Mouse (Mus musculus) CH12.LX (cell line): ENCODE measurements around the gene Taf5. TPM values are rescaled to one million over a fixed set of nuclear protein-coding genes. Genes with fewer than 3 reads are reported as not detected.

Experiments
- DNase-seq: peaks from one replicate; pipeline ENCODE4 v3.0.0-alpha.2; 2013; ENCODE audit errors: extremely low read depth
- H3K27ac ChIP-seq: 2 replicates; pipeline ENCODE4 v1.5.1; 2012; ENCODE audit warnings: low read depth, mild to moderate bottlenecking, control low read depth, moderate library complexity; ENCODE audit not compliant: insufficient read depth
- H3K27me3 ChIP-seq: replicated peaks from 2 replicates; pipeline ENCODE3; 2012; ENCODE audit warnings: inconsistent platforms
- H3K36me3 ChIP-seq, 2 experiments: replicated peaks in 1 of 2; 2 replicates each; pipeline versions ENCODE3 to v1.6.1; 2012; ENCODE audit warnings: inconsistent platforms in 1 of 2, low read length in 1 of 2, mild to moderate bottlenecking in 1 of 2, mixed read lengths in 1 of 2, moderate library complexity in 1 of 2; ENCODE audit not compliant: control insufficient read depth in 1 of 2, insufficient read depth in 1 of 2
- H3K4me1 ChIP-seq, 2 experiments: 2 replicates each; pipeline ENCODE4 v1.6.1; 2012; ENCODE audit warnings: inconsistent platforms in 1 of 2, moderate library complexity in 1 of 2; ENCODE audit not compliant: insufficient read depth in 2 of 2, control insufficient read depth in 1 of 2
- H3K4me2 ChIP-seq: 2 replicates; pipeline ENCODE4 v1.6.1; 2012; ENCODE audit warnings: low read depth, mild to moderate bottlenecking, control low read depth; ENCODE audit not compliant: poor library complexity, insufficient read depth, severe bottlenecking
- H3K4me3 ChIP-seq, 3 experiments: fragments of 150-350 bp in 1 of 3; sonication (generic) in 1 of 3; replicated peaks in 1 of 3; 2 replicates each; pipeline versions ENCODE3 to v1.5.1; 2011 to 2012; ENCODE audit warnings: low read depth in 2 of 3, low read length in 2 of 3, mild to moderate bottlenecking in 2 of 3, moderate library complexity in 2 of 3, control low read depth in 1 of 3, improper control_type of control experiment in 1 of 3, inconsistent platforms in 1 of 3, mixed read lengths in 1 of 3; ENCODE audit not compliant: poor library complexity in 1 of 3
- H3K79me2 ChIP-seq: replicated peaks from 2 replicates; pipeline ENCODE4 v1.6.1; 2012; ENCODE audit warnings: mild to moderate bottlenecking, moderate library complexity; ENCODE audit not compliant: control insufficient read depth, poor library complexity, insufficient read depth, severe bottlenecking; ENCODE audit errors: extremely low read depth
- H3K9ac ChIP-seq: 2 replicates; pipeline ENCODE4 v1.6.1; 2012; ENCODE audit warnings: low read depth, mild to moderate bottlenecking, control low read depth, moderate library complexity; ENCODE audit not compliant: insufficient read depth
- H3K9me3 ChIP-seq: replicated peaks from 2 replicates; pipeline ENCODE3; 2012; ENCODE audit warnings: low read length, inconsistent platforms, mixed read lengths
- CHD2 ChIP-seq: IDR thresholded peaks from 2 replicates; pipeline ENCODE4 v1.6.1; 2011; ENCODE audit warnings: low read length, improper control_type of control experiment
- CTCF ChIP-seq, 2 experiments: IDR thresholded peaks in 1 of 2; conservative IDR thresholded peaks in 1 of 2; 2 replicates each; pipeline ENCODE4 v1.5.1; 2011 to 2012; ENCODE audit warnings: low read depth in 2 of 2, low read length in 2 of 2, improper control_type of control experiment in 1 of 2, inconsistent platforms in 1 of 2, mild to moderate bottlenecking in 1 of 2, moderate library complexity in 1 of 2
- E2F4 ChIP-seq: IDR thresholded peaks from 2 replicates; pipeline ENCODE4 v1.6.1; 2011; ENCODE audit warnings: low read depth, low read length, improper control_type of control experiment; ENCODE audit not compliant: insufficient replicate concordance
- ELF1 ChIP-seq: IDR thresholded peaks from 2 replicates; pipeline ENCODE4 v1.6.1; 2014; ENCODE audit warnings: low read depth, mild to moderate bottlenecking, inconsistent platforms, low read length, improper control_type of control experiment
- EP300 ChIP-seq: IDR thresholded peaks from 2 replicates; pipeline ENCODE4 v1.6.1; 2011; ENCODE audit warnings: low read length, improper control_type of control experiment
- ETS1 ChIP-seq: conservative IDR thresholded peaks from 2 replicates; pipeline ENCODE4 v1.6.1; 2012; ENCODE audit warnings: low read depth, mild to moderate bottlenecking, inconsistent platforms, low read length, improper control_type of control experiment, moderate library complexity
- IRF4 ChIP-seq: IDR thresholded peaks from 2 replicates; pipeline ENCODE4 v1.6.1; 2014; ENCODE audit warnings: low read depth, mild to moderate bottlenecking, inconsistent platforms, low read length, improper control_type of control experiment
- JUN ChIP-seq: IDR thresholded peaks from 2 replicates; pipeline ENCODE4 v1.6.1; 2011; ENCODE audit warnings: low read depth, mild to moderate bottlenecking, low read length, improper control_type of control experiment, moderate library complexity; ENCODE audit not compliant: insufficient read depth
- JUND ChIP-seq: conservative IDR thresholded peaks from 2 replicates; pipeline ENCODE4 v1.6.1; 2011; ENCODE audit warnings: low read depth, low read length, improper control_type of control experiment
- MAFK ChIP-seq: IDR thresholded peaks from 2 replicates; pipeline ENCODE4 v1.6.1; 2011; ENCODE audit warnings: low read length, improper control_type of control experiment; ENCODE audit not compliant: insufficient replicate concordance
- MAX ChIP-seq: IDR thresholded peaks from 2 replicates; pipeline ENCODE4 v1.6.1; 2011; ENCODE audit warnings: low read length, improper control_type of control experiment
- MAZ ChIP-seq: IDR thresholded peaks from 2 replicates; pipeline ENCODE4 v1.6.1; 2012; ENCODE audit warnings: low read depth, mild to moderate bottlenecking, inconsistent platforms, low read length, improper control_type of control experiment, moderate library complexity
- MEF2A ChIP-seq: IDR thresholded peaks from 2 replicates; pipeline ENCODE4 v1.6.1; 2014; ENCODE audit warnings: low read depth, mild to moderate bottlenecking, inconsistent platforms, low read length, improper control_type of control experiment, borderline replicate concordance
- MXI1 ChIP-seq: IDR thresholded peaks from 2 replicates; pipeline ENCODE4 v1.6.1; 2011; ENCODE audit warnings: mild to moderate bottlenecking, low read depth, low read length, improper control_type of control experiment
- MYC ChIP-seq: IDR thresholded peaks from 2 replicates; pipeline ENCODE4 v1.6.1; 2011; ENCODE audit warnings: low read depth, mild to moderate bottlenecking, improper control_type of control experiment, low read length
- NELFE ChIP-seq: IDR thresholded peaks from 2 replicates; pipeline ENCODE4 v1.6.1; 2011; ENCODE audit warnings: low read depth, low read length, improper control_type of control experiment
- PAX5 ChIP-seq: IDR thresholded peaks from 2 replicates; pipeline ENCODE4 v1.6.1; 2012; ENCODE audit warnings: low read length, inconsistent platforms, mixed read lengths
- POLR2A ChIP-seq: IDR thresholded peaks from 2 replicates; pipeline ENCODE4 v1.6.1; 2011; ENCODE audit warnings: low read depth, mild to moderate bottlenecking, improper control_type of control experiment, low read length
- POLR2AphosphoS2 ChIP-seq: IDR thresholded peaks from 2 replicates; pipeline ENCODE4 v1.6.1; 2011; ENCODE audit warnings: low read depth, low read length, improper control_type of control experiment
- RAD21 ChIP-seq: IDR thresholded peaks from 2 replicates; pipeline ENCODE4 v1.6.1; 2011; ENCODE audit warnings: low read depth, mild to moderate bottlenecking, low read length, improper control_type of control experiment, moderate library complexity
- RCOR1 ChIP-seq: conservative IDR thresholded peaks from 2 replicates; pipeline ENCODE4 v1.6.1; 2012; ENCODE audit warnings: low read depth, mild to moderate bottlenecking, inconsistent platforms, low read length, improper control_type of control experiment
- SIN3A ChIP-seq: IDR thresholded peaks from 2 replicates; pipeline ENCODE4 v1.6.1; 2012; ENCODE audit warnings: low read length, improper control_type of control experiment, inconsistent platforms
- SMC3 ChIP-seq: IDR thresholded peaks from 2 replicates; pipeline ENCODE4 v1.6.1; 2011; ENCODE audit warnings: low read depth, low read length, improper control_type of control experiment
- TCF12 ChIP-seq: IDR thresholded peaks from 2 replicates; pipeline ENCODE4 v1.6.1; 2014; ENCODE audit warnings: low read depth, mild to moderate bottlenecking, inconsistent platforms, low read length, improper control_type of control experiment
- USF2 ChIP-seq: conservative IDR thresholded peaks from 2 replicates; pipeline ENCODE4 v1.6.1; 2011; ENCODE audit warnings: low read depth, low read length, improper control_type of control experiment
- ZC3H11A ChIP-seq: IDR thresholded peaks from 2 replicates; pipeline ENCODE4 v1.6.1; 2012; ENCODE audit warnings: low read depth, mild to moderate bottlenecking, inconsistent platforms, low read length, improper control_type of control experiment
- ZKSCAN1 ChIP-seq: IDR thresholded peaks from 2 replicates; pipeline ENCODE4 v1.6.1; 2012; ENCODE audit warnings: low read depth, inconsistent platforms, low read length, improper control_type of control experiment, borderline replicate concordance
- ZMIZ1 ChIP-seq: IDR thresholded peaks from 2 replicates; pipeline ENCODE4 v1.6.1; 2012; ENCODE audit warnings: low read depth, mild to moderate bottlenecking, inconsistent platforms, low read length, improper control_type of control experiment
- ZNF384 ChIP-seq: IDR thresholded peaks from 2 replicates; pipeline ENCODE4 v1.6.1; 2012; ENCODE audit warnings: low read depth, low read length, improper control_type of control experiment, inconsistent platforms
- dilution Hi-C: fragments of 300-500 bp; cut with MboI; formaldehyde crosslinking; loops from 2 replicates; pipeline ENCODE4 v1.14.3; 2020; ENCODE audit warnings: low sequenced_read_pairs; ENCODE audit not compliant: extremely low pct_unique_long_range_greater_than_20kb, extremely low pct_ligation_motif_present
- in situ Hi-C: fragments of 300-500 bp; cut with MboI; formaldehyde crosslinking; loops from 3 replicates; pipeline ENCODE4 v1.14.3; 2019; ENCODE audit warnings: low sequenced_read_pairs, low pct_ligation_motif_present, low pct_unique_long_range_greater_than_20kb, mixed read lengths
- polyA plus RNA-seq: library from polyadenylated mRNA; unstranded; fragments of >175 nt; gene quantifications from 2 replicates; pipeline ENCODE4 v1.2.1, GENCODE M21; 2012; ENCODE audit warnings: low read depth; ENCODE audit not compliant: insufficient read length
- total RNA-seq, 2 experiments: library from RNA; depleted of rRNA; stranded (reverse); fragments of 300-350 nt in 1 of 2; fragments of >200 nt in 1 of 2; gene quantifications; 2 replicates each; pipeline ENCODE4 v1.2.3; 2012 to 2014

Gene Taf5
- total and polyA plus RNA-seq, 3 experiments = 10.0 to 13.7 (median 10.5) TPM

DNA sequence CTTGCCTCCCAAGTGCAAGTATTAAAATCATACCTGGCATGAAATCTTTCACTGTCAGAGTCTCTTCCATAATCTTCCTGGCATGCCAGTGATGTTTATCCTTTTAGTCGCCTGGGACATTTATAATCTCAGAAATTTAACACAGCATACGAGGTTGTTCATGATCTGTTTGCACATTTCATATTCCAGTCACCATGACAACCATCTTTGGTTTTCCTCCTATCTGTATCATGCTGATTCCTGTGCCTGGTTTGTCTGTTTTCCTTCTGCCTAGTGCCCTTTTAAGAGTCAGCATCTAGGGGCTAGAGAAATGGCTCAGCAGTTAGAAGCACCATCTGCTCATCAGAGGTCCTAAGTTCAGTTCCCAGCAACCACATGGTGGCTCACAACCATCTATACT, 51.1 kb downstream of the Taf5 start:
- H3K4me1 ChIP-seq = no peaks in the 10 kb centered on the region
- no peak for TF ChIP-seq MEF2A
- TF ChIP-seq ZNF384 = no peak
- TF ChIP-seq ELF1 = no peak
- no peak for TF ChIP-seq TCF12
- TF ChIP-seq ZKSCAN1 = no peak
- TF ChIP-seq ETS1 = no peak
- no peak for TF ChIP-seq NELFE
- TF ChIP-seq PAX5 = no peak
- no peak for TF ChIP-seq MYC
- no peak for TF ChIP-seq MXI1
- no peak for TF ChIP-seq EP300
- TF ChIP-seq CHD2 = no peak
- TF ChIP-seq, all 38 proteins: peak for 0
- Histone ChIP-seq H3K4me3 (no peak overlapping the region), H3K79me2 (no peaks in the 10 kb centered on the region), H3K27ac (no peak overlapping the region), H3K9ac (no peak overlapping the region), H3K4me2 (no peak overlapping the region), H3K9me3 (no peaks in the 10 kb centered on the region), H3K27me3 (no peaks in the 10 kb centered on the region), H3K36me3 (peaks cover 64 to 87% of the 10 kb centered on the region in 2 experiments)
- no peak for DNase-seq
- in situ Hi-C loops (loop anchor here (10.0 kb wide), 1 partner anchor 46 kb away; no protein-coding TSS in a partner anchor), dilution Hi-C loops (no loop called here)

DNA sequence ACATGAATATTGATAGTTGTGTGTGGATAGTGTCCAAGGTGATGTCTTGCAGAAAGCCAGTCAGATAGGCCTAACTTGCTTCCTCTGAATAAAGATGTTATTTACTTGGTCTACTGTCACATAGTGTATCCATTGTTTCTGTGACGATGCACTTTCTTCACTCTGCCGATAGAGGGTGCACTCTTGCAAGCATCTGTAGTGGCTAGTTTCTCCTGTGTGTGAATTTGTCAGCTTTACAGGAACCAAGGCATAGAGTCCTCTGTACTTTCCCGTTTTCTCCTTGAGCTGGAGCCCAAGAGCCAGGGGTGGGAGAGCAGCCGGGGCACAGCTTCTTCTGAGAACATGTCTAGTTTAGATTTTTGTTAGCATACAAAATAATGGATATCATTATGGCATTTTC, 53.5 kb downstream of the Taf5 start:
- Histone ChIP-seq H3K4me3 (no peak overlapping the region), H3K4me1 (no peaks in the 10 kb centered on the region), H3K36me3 (peaks cover 74 to 90% of the 10 kb centered on the region in 2 experiments), H3K9ac (no peak overlapping the region), H3K27me3 (no peaks in the 10 kb centered on the region), H3K27ac (no peak overlapping the region), H3K4me2 (no peak overlapping the region), H3K9me3 (no peaks in the 10 kb centered on the region), H3K79me2 (no peaks in the 10 kb centered on the region)
- in situ Hi-C loops = no loop called here
- dilution Hi-C loops = no loop called here
- DNase-seq = peak; percentile 52
- TF ChIP-seq JUN = no peak
- no peak for TF ChIP-seq ZKSCAN1
- peak; percentile 89 for TF ChIP-seq SMC3
- no peak for TF ChIP-seq PAX5
- no peak for TF ChIP-seq MAX
- TF ChIP-seq MAFK = no peak
- TF ChIP-seq ELF1 = no peak
- no peak for TF ChIP-seq USF2
- no peak for TF ChIP-seq SIN3A
- TF ChIP-seq RAD21 = peak; percentile 88
- peak; percentile 42; the same call in 1 of the 2 replicates for TF ChIP-seq ZC3H11A
- no peak for TF ChIP-seq RCOR1
- no peak for TF ChIP-seq E2F4
- no peak for TF ChIP-seq POLR2A
- TF ChIP-seq POLR2AphosphoS2 = no peak
- TF ChIP-seq JUND = no peak
- no peak for TF ChIP-seq ZNF384
- TF ChIP-seq EP300 = no peak
- no peak for TF ChIP-seq MAZ
- TF ChIP-seq ZMIZ1 = no peak
- TF ChIP-seq CTCF (conservative IDR thresholded peaks at IDR 0.05 in 1 of 2, IDR thresholded peaks at IDR 0.05 in 1 of 2; ENCODE audit: low read depth in 2 of 2, low read length in 2 of 2) = peak; percentile 95 to 98
- no peak for TF ChIP-seq IRF4
